Mouse (Mus musculus) liver, adult 2 months (tissue): ENCODE data around the gene Clnk.

Experiments used
- CTCF ChIP-seq: fragments of 200-500 bp; IDR thresholded peaks from 2 replicates; pipeline ENCODE4 v1.5.1; 2011; ENCODE audit warnings: low read depth, low read length, control low read depth
- POLR2A ChIP-seq: fragments of 200-500 bp; IDR thresholded peaks from 2 replicates; pipeline ENCODE4 v1.6.1; 2011; ENCODE audit warnings: low read length, control low read depth; ENCODE audit not compliant: insufficient read depth; ENCODE audit errors: extremely low read depth

GRCm38 (mm10) chr5:38899051-38899450 lies 22.4 kb upstream of the Clnk start:
- TF ChIP-seq CTCF = no peak
- no peak for TF ChIP-seq POLR2A
